Mouse (Mus musculus): ENCODE measurements around the gene Ankmy1. TPM values are rescaled to one million over a fixed set of nuclear protein-coding genes. Genes with fewer than 3 reads are reported as not detected.

Ankmy1 gene
- 0.33 and 0.46 TPM in 2 replicates for total RNA-seq (2014; rRNA removed)
- polyA plus RNA-seq (2015; fragmentation: Nextera tagmentation; extraction: Ambion mirVana), result 0.24 and 0.27 TPM in 2 replicates

GRCm38 (mm10) chr1:92902786-92903185, at the start of gene Ankmy1:
Ankmy1 (minus strand) TSS chr1:92902906.
- ATAC-seq (peak; percentile 42), DNase-seq (peak; percentile 78)
- no peaks in the 10 kb centered on the region for H3K36me3 ChIP-seq (ENCODE audit: insufficient read depth)
- H3K27ac ChIP-seq (ENCODE audit: low read depth, low read length), result peak within 1 kb of the TSS; percentile 35; the same call in 1 of the 2 replicates
- peak within 1 kb of the TSS; percentile 48 for H3K4me2 ChIP-seq (ENCODE audit: low read depth)
- H3K9ac ChIP-seq, result no peak within 1 kb of the TSS
- H3K4me3 ChIP-seq (ENCODE audit: low read depth, low read length), result peak within 1 kb of the TSS; percentile 20; the same call in 1 of the 2 replicates
- no peaks in the 10 kb centered on the region for H3K27me3 ChIP-seq (ENCODE audit: insufficient read depth, low read length)
- H3K9me3 ChIP-seq (ENCODE audit: low read length), result no peaks in the 10 kb centered on the region
- 2% methylated on average over 15 of the region's 15 CpGs for WGBS
- H3K4me1 ChIP-seq (ENCODE audit: insufficient read depth), result peaks cover 4% of the 10 kb centered on the region
- TF ChIP-seq CTCF (IDR thresholded peaks at IDR 0.05; ENCODE audit: low read depth), result no peak

- no peak within 1 kb of the TSS for H3K27ac ChIP-seq (ENCODE audit: low read depth, low read length)
- TF ChIP-seq CTCF (IDR thresholded peaks at IDR 0.05; ENCODE audit: low read depth), result no peak
- H3K27me3 ChIP-seq (ENCODE audit: insufficient read depth, low read length), result no peaks in the 10 kb centered on the region
- DNase-seq (no peak), ATAC-seq (no peak)
- no peak within 1 kb of the TSS for H3K4me3 ChIP-seq (ENCODE audit: low read depth, low read length)
- 89% methylated on average over 5 of the region's 5 CpGs for WGBS
- no peaks in the 10 kb centered on the region for H3K9me3 ChIP-seq (ENCODE audit: low read length)
- H3K4me1 ChIP-seq (ENCODE audit: insufficient read depth), result no peaks in the 10 kb centered on the region
- H3K9ac ChIP-seq, result no peak within 1 kb of the TSS
- peaks cover 43% of the 10 kb centered on the region for H3K36me3 ChIP-seq (ENCODE audit: insufficient read depth)
- H3K4me2 ChIP-seq (ENCODE audit: low read depth), result no peak within 1 kb of the TSS
Observed at GRCm38 (mm10) chr1:92950607-92951006, 47.9 kb upstream of the Ankmy1 start, which contains the start of gene Gpr35. Gpr35 (plus strand) TSS chr1:92950865.

- no peak overlapping the region for H3K27ac ChIP-seq (ENCODE audit: low read depth, low read length)
Observed at GRCm38 (mm10) chr1:92949426-92949825, 46.7 kb upstream of the Ankmy1 start.

GRCm38 (mm10) chr1:92947966-92948365, 45.3 kb upstream of the Ankmy1 start:
- ATAC-seq, result no peak
- no peak for DNase-seq
- H3K9ac ChIP-seq, result no peak overlapping the region
- no peaks in the 10 kb centered on the region for H3K9me3 ChIP-seq (ENCODE audit: low read length)
- H3K4me1 ChIP-seq (ENCODE audit: insufficient read depth), result no peaks in the 10 kb centered on the region
- H3K4me3 ChIP-seq (ENCODE audit: low read depth, low read length), result no peak overlapping the region
- no peak for TF ChIP-seq CTCF (IDR thresholded peaks at IDR 0.05; ENCODE audit: low read depth)
- H3K27me3 ChIP-seq (ENCODE audit: insufficient read depth, low read length), result no peaks in the 10 kb centered on the region
- H3K27ac ChIP-seq (ENCODE audit: low read depth, low read length), result no peak overlapping the region
- whole genome bisulfite sequencing, result 97% methylated on average over 3 of the region's 3 CpGs
- H3K36me3 ChIP-seq (ENCODE audit: insufficient read depth), result peaks cover 70% of the 10 kb centered on the region
- H3K4me2 ChIP-seq (ENCODE audit: low read depth), result no peak overlapping the region

More at GRCm38 (mm10) chr1:92949426-92949825, 46.7 kb upstream of the Ankmy1 start:
- Histone ChIP-seq H3K9ac (no peak overlapping the region), H3K27me3 (ENCODE audit: insufficient read depth, low read length) (no peaks in the 10 kb centered on the region), H3K4me2 (ENCODE audit: low read depth) (no peak overlapping the region), H3K4me1 (ENCODE audit: insufficient read depth) (no peaks in the 10 kb centered on the region), H3K9me3 (ENCODE audit: low read length) (no peaks in the 10 kb centered on the region), H3K36me3 (ENCODE audit: insufficient read depth) (peaks cover 55% of the 10 kb centered on the region), H3K4me3 (ENCODE audit: low read depth, low read length) (no peak overlapping the region)
- no peak for DNase-seq
- 60% methylated on average over 6 of the region's 6 CpGs for WGBS
- ATAC-seq, result no peak
- TF ChIP-seq CTCF (IDR thresholded peaks at IDR 0.05; ENCODE audit: low read depth), result peak; percentile 51

GRCm38 (mm10) chr1:92943219-92943989, 40.7 kb upstream of the Ankmy1 start:
- Histone ChIP-seq H3K27me3 (ENCODE audit: insufficient read depth, low read length) (no peaks in the 10 kb centered on the region), H3K4me3 (ENCODE audit: low read depth, low read length) (no peak overlapping the region), H3K9ac (no peak overlapping the region), H3K36me3 (ENCODE audit: insufficient read depth) (peaks cover 89% of the 10 kb centered on the region), H3K4me2 (ENCODE audit: low read depth) (no peak overlapping the region), H3K9me3 (ENCODE audit: low read length) (no peaks in the 10 kb centered on the region), H3K27ac (ENCODE audit: low read depth, low read length) (no peak overlapping the region), H3K4me1 (ENCODE audit: insufficient read depth) (no peaks in the 10 kb centered on the region)
- 92% methylated on average over 19 of the region's 19 CpGs for WGBS
- ATAC-seq (no peak), DNase-seq (no peak)
- TF ChIP-seq CTCF (IDR thresholded peaks at IDR 0.05; ENCODE audit: low read depth), result no peak

- ATAC-seq (no peak), DNase-seq (no peak)
- H3K4me2 ChIP-seq (ENCODE audit: low read depth), result no peak overlapping the region
- H3K4me1 ChIP-seq (ENCODE audit: insufficient read depth), result peaks cover 15% of the 10 kb centered on the region
- no peak for TF ChIP-seq CTCF (IDR thresholded peaks at IDR 0.05; ENCODE audit: low read depth)
- H3K9me3 ChIP-seq (ENCODE audit: low read length), result no peaks in the 10 kb centered on the region
- no peak overlapping the region for H3K27ac ChIP-seq (ENCODE audit: low read depth, low read length)
- H3K27me3 ChIP-seq (ENCODE audit: insufficient read depth, low read length), result no peaks in the 10 kb centered on the region
- H3K9ac ChIP-seq, result no peak overlapping the region
- no peak overlapping the region for H3K4me3 ChIP-seq (ENCODE audit: low read depth, low read length)
- H3K36me3 ChIP-seq (ENCODE audit: insufficient read depth), result peaks cover 60% of the 10 kb centered on the region
- WGBS, result 98% methylated on average over 4 of the region's 4 CpGs
Observed at GRCm38 (mm10) chr1:92939746-92940145, 37.0 kb upstream of the Ankmy1 start.

GRCm38 (mm10) chr1:92937797-92938196, 35.1 kb upstream of the Ankmy1 start:
- no peaks in the 10 kb centered on the region for H3K27me3 ChIP-seq (ENCODE audit: insufficient read depth, low read length)
- no peaks in the 10 kb centered on the region for H3K9me3 ChIP-seq (ENCODE audit: low read length)
- TF ChIP-seq CTCF (IDR thresholded peaks at IDR 0.05; ENCODE audit: low read depth), result no peak
- H3K9ac ChIP-seq, result no peak overlapping the region
- WGBS, result 95% methylated on average over 3 of the region's 3 CpGs
- peaks cover 21% of the 10 kb centered on the region for H3K4me1 ChIP-seq (ENCODE audit: insufficient read depth)
- ATAC-seq (no peak), DNase-seq (no peak)
- peaks cover 41% of the 10 kb centered on the region for H3K36me3 ChIP-seq (ENCODE audit: insufficient read depth)
- no peak overlapping the region for H3K27ac ChIP-seq (ENCODE audit: low read depth, low read length)
- no peak overlapping the region for H3K4me3 ChIP-seq (ENCODE audit: low read depth, low read length)
- no peak overlapping the region for H3K4me2 ChIP-seq (ENCODE audit: low read depth)
